Comparison of ENCODE assay signal across 18 mouse cellular contexts in the genomic region with DNA sequence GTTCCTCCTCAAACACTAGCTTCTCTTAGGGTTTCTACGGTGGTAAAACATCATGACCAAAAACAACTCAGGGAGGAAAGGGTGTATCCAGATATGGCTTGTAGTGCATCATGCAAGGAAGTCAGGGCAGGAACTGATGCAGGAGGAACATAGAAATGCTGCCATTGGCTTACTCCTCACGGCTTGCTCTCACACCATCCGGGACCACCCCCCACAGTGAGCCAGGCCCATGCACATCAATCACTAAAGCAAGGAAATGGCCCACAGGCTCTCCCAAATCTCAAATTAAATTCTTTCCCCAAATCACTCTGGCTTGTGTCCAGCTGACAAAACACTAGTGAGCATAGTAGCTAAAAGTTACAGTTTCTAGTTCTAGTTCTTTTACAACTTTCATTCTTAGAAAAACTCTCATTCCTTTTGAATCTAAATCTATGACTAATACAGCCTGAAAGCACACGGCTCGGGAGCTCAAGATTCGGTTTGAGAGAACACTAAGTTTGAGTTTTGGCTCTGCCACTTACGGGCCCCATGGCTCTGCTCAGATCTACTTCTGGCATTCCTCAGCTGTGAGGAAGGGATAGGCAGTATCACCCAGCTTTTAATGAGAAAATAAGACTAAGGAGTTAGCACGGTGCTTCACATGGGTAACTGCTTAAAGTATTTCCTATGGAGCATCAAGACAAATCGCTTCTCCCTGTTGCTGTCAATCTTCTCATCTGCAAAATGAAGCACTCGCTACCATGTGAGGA. TPM values are rescaled to one million over a fixed set of nuclear protein-coding genes. Genes with fewer than 3 reads are reported as not detected.
DNase-seq lines count a peak whose midpoint lies in the region; ATAC-seq lines count a peak whose summit lies in the region.
"Had no signal": no experiment of that assay in that cellular context is flagged by ENCODE, and none has a peak within 500 bp of the region (broad histone marks: within the 10 kb centered on the region; RNA-seq: fewer than 3 reads in every experiment).

No protein-coding gene starts in this region.

- no peaks in the 10 kb centered on the region for H3K9me3 ChIP-seq in embryonic facial prominence, embryonic 13.5 days
- H3K9me3 ChIP-seq in limb, embryonic 13.5 days: no peaks in the 10 kb centered on the region
- no peaks in the 10 kb centered on the region for H3K9me3 ChIP-seq in forebrain, embryonic 10.5 days
- H3K9me3 ChIP-seq: liver, embryonic 15.5 days; midbrain, embryonic 12.5 days had no signal

- 47% methylated on average over 10 of the region's 10 CpGs for WGBS in embryonic facial prominence, embryonic 13.5 days
- 36% methylated on average over 10 of the region's 10 CpGs for WGBS in limb, embryonic 13.5 days
- 80% methylated on average over 10 of the region's 10 CpGs for WGBS in forebrain, embryonic 10.5 days

- H3K4me1 ChIP-seq in embryonic facial prominence, embryonic 13.5 days: peaks cover 6% of the 10 kb centered on the region; the same call in 1 of the 2 replicates
- peaks cover 15% of the 10 kb centered on the region for H3K4me1 ChIP-seq in limb, embryonic 13.5 days
- H3K4me1 ChIP-seq in forebrain, embryonic 10.5 days: no peaks in the 10 kb centered on the region
- H3K4me1 ChIP-seq: midbrain, embryonic 12.5 days had no signal

- H3K36me3 ChIP-seq in embryonic facial prominence, embryonic 13.5 days: peaks cover 20% of the 10 kb centered on the region
- H3K36me3 ChIP-seq in limb, embryonic 13.5 days: peaks cover 17% of the 10 kb centered on the region
- peaks cover 16% of the 10 kb centered on the region; the same call in 1 of the 2 replicates for H3K36me3 ChIP-seq in forebrain, embryonic 10.5 days (replicated peaks)
- H3K36me3 ChIP-seq: midbrain, embryonic 12.5 days had no signal

- H3K27me3 ChIP-seq in embryonic facial prominence, embryonic 13.5 days: no peaks in the 10 kb centered on the region
- H3K27me3 ChIP-seq in limb, embryonic 13.5 days: no peaks in the 10 kb centered on the region
- H3K27me3 ChIP-seq in forebrain, embryonic 10.5 days (ENCODE audit: poor library complexity, severe bottlenecking): no peaks in the 10 kb centered on the region
- H3K27me3 ChIP-seq: liver, embryonic 15.5 days; midbrain, embryonic 12.5 days had no signal

- ATAC-seq in common myeloid progenitor, adult 5-6 weeks (replicated peaks; ENCODE audit: low read depth, poor library complexity, severe bottlenecking): peak; percentile 64
- no peak for ATAC-seq in embryonic facial prominence, embryonic 13.5 days (ENCODE audit: insufficient number of reproducible peaks, insufficient read depth, low FRiP score, low TSS enrichment, low read depth)
- ATAC-seq in limb, embryonic 13.5 days (ENCODE audit: low FRiP score, low read depth): peak; percentile 88
- ATAC-seq in CD4-positive, CD25-positive, alpha-beta regulatory T cell, adult 4 months: no peak
- ATAC-seq: forebrain, postnatal 0 days had no signal

- H3K27ac ChIP-seq in embryonic facial prominence, embryonic 13.5 days: 0 out of 2 replicates have a peak overlapping the region, but pooled peaks have one; percentile 7
- peak overlapping the region; percentile 1; the same call in 1 of the 2 replicates for H3K27ac ChIP-seq in limb, embryonic 13.5 days
- H3K27ac ChIP-seq in forebrain, embryonic 10.5 days: no peak overlapping the region
- H3K27ac ChIP-seq: liver, embryonic 15.5 days; midbrain, embryonic 12.5 days had no signal

- H3K4me3 ChIP-seq in embryonic facial prominence, embryonic 13.5 days: no peak overlapping the region
- no peak overlapping the region for H3K4me3 ChIP-seq in limb, embryonic 13.5 days
- no peak overlapping the region for H3K4me3 ChIP-seq in forebrain, embryonic 10.5 days
- H3K4me3 ChIP-seq: liver, embryonic 15.5 days; midbrain, embryonic 12.5 days had no signal

- peak; percentile 10 for DNase-seq in kidney, postnatal 14 days
- DNase-seq in kidney, adult 11 months: no peak
- no peak for DNase-seq in forebrain, embryonic 10.5 days (ENCODE audit: extremely low spot score, low spot score)
- DNase-seq: adrenal gland, adult 8-10 months; cerebellum, adult 8-10 months; forebrain, postnatal 0 days; gastrocnemius, postnatal 14 days; kidney, adult 9 months; lung, postnatal 36 days; retina, postnatal 1 day; right cerebral cortex, postnatal 4 days; thymus, postnatal 25 days had no signal

- no peak overlapping the region for H3K9ac ChIP-seq in embryonic facial prominence, embryonic 13.5 days
- H3K9ac ChIP-seq in limb, embryonic 13.5 days: no peak overlapping the region
- H3K9ac ChIP-seq: forebrain, postnatal 0 days; liver, embryonic 15.5 days; midbrain, embryonic 12.5 days had no signal

- H3K4me2 ChIP-seq in embryonic facial prominence, embryonic 13.5 days: no peak overlapping the region
- H3K4me2 ChIP-seq in limb, embryonic 13.5 days (replicated peaks): peak overlapping the region; percentile 3; the same call in 1 of the 2 replicates
- H3K4me2 ChIP-seq: liver, embryonic 15.5 days; midbrain, embryonic 12.5 days had no signal

RNA-seq across cellular contexts. Expression of a gene that starts 15.9 kb away (rescaled TPM):
- total RNA-seq in common myeloid progenitor, adult 5-6 weeks (2017): 13.9 and 21.6 TPM in 2 replicates
- 15.7 and 17.0 TPM in 2 replicates for polyA plus RNA-seq in embryonic facial prominence, embryonic 13.5 days (2015; fragmentation: Nextera tagmentation; extraction: Ambion mirVana)
- polyA plus RNA-seq in limb, embryonic 13.5 days (2015; fragmentation: Nextera tagmentation; extraction: Ambion mirVana): 14.6 and 16.0 TPM in 2 replicates
- 8.5 and 9.9 TPM in 2 replicates for polyA plus RNA-seq in forebrain, embryonic 10.5 days (2016; fragmentation: Nextera tagmentation; extraction: Ambion mirVana)
- 10 to 100 TPM; 38.8 to 42.9 TPM for polyA plus RNA-seq in CD4-positive, CD25-positive, alpha-beta regulatory T cell, adult 4 months (2017; shearing (Covaris generic))

RNA-seq across cellular contexts. Expression of a gene that starts 16.0 kb away (rescaled TPM):
- 191 and 192 TPM in 2 replicates for total RNA-seq in common myeloid progenitor, adult 5-6 weeks (2017)
- polyA plus RNA-seq in embryonic facial prominence, embryonic 13.5 days (2015; fragmentation: Nextera tagmentation; extraction: Ambion mirVana): 92.4 and 98.2 TPM in 2 replicates
- polyA plus RNA-seq in limb, embryonic 13.5 days (2015; fragmentation: Nextera tagmentation; extraction: Ambion mirVana): 107 and 109 TPM in 2 replicates
- 132 and 139 TPM in 2 replicates for polyA plus RNA-seq in forebrain, embryonic 10.5 days (2016; fragmentation: Nextera tagmentation; extraction: Ambion mirVana)
- polyA plus RNA-seq in CD4-positive, CD25-positive, alpha-beta regulatory T cell, adult 4 months (2017; shearing (Covaris generic)): 10 to 100 TPM; 50.3 to 69.1 TPM

RNA-seq across cellular contexts. Expression of a gene that starts 49.3 kb away (rescaled TPM):
- 56.1 and 86.5 TPM in 2 replicates for total RNA-seq in common myeloid progenitor, adult 5-6 weeks (2017)
- polyA plus RNA-seq in embryonic facial prominence, embryonic 13.5 days (2015; fragmentation: Nextera tagmentation; extraction: Ambion mirVana): 18.0 and 19.7 TPM in 2 replicates
- polyA plus RNA-seq in limb, embryonic 13.5 days (2015; fragmentation: Nextera tagmentation; extraction: Ambion mirVana): 16.8 and 17.3 TPM in 2 replicates
- 34.2 and 34.9 TPM in 2 replicates for polyA plus RNA-seq in forebrain, embryonic 10.5 days (2016; fragmentation: Nextera tagmentation; extraction: Ambion mirVana)
- polyA plus RNA-seq in CD4-positive, CD25-positive, alpha-beta regulatory T cell, adult 4 months (2017; shearing (Covaris generic)): 1 to 10 TPM; 6.1 to 8.2 TPM

Comparison
In these comparisons a context has a peak if more than half of its experiments do, and no peak if none do; other contexts are left out.
1. ATAC-seq: peak in common myeloid progenitor, adult 5-6 weeks (single experiment) and limb, embryonic 13.5 days (single experiment); none in embryonic facial prominence, embryonic 13.5 days (single experiment) and CD4-positive, CD25-positive, alpha-beta regulatory T cell, adult 4 months (single experiment).